Mouse (Mus musculus) embryonic facial prominence, embryonic 14.5 days (tissue): ENCODE data around the gene Hmgb1. TPM values are rescaled to one million over a fixed set of nuclear protein-coding genes. Genes with fewer than 3 reads are reported as not detected.
A peak's percentile ranks its signal among the peaks of the same experiment; 100 is the strongest.

Experiments used
- ATAC-seq: fragments of 200-750 bp; cut with Nextera tagmentation; 2 replicates; pipeline ENCODE4 v1.8.0; 2017; ENCODE audit warnings: low read depth, moderate number of reproducible peaks, moderate TSS enrichment
- DNase-seq: peaks from one replicate; pipeline ENCODE4 v3.0.0-alpha.2; 2015; ENCODE audit warnings: low spot score
- H3K27ac ChIP-seq: fragments of 300-500 bp; sonication (generic); replicated peaks from 2 replicates; pipeline ENCODE4 v1.5.1; 2014; ENCODE audit warnings: low read depth, mild to moderate bottlenecking, low read length, moderate library complexity
- H3K27me3 ChIP-seq: fragments of 300-500 bp; sonication (generic); replicated peaks from 2 replicates; pipeline ENCODE4 v1.6.1; 2014; ENCODE audit warnings: low read length; ENCODE audit not compliant: control insufficient read depth, insufficient read depth
- H3K36me3 ChIP-seq: fragments of 300-500 bp; sonication (generic); 2 replicates; pipeline ENCODE4 v1.6.1; 2014; ENCODE audit warnings: low read length, mixed read lengths; ENCODE audit not compliant: control insufficient read depth, insufficient read depth
- H3K4me1 ChIP-seq: fragments of 300-500 bp; sonication (generic); 2 replicates; pipeline ENCODE4 v1.6.1; 2014; ENCODE audit warnings: antibody characterized with exemption, low read length; ENCODE audit not compliant: control insufficient read depth, insufficient read depth
- H3K4me2 ChIP-seq: fragments of 300-500 bp; sonication (generic); 2 replicates; pipeline ENCODE4 v1.6.1; 2014; ENCODE audit warnings: low read depth, mild to moderate bottlenecking, low read length, moderate library complexity, mixed read lengths
- H3K4me3 ChIP-seq: fragments of 300-500 bp; sonication (generic); 2 replicates; pipeline ENCODE4 v1.5.1; 2014; ENCODE audit warnings: low read depth, mild to moderate bottlenecking, low read length
- H3K9ac ChIP-seq: fragments of 300-500 bp; sonication (generic); 2 replicates; pipeline ENCODE4 v1.6.1; 2014; ENCODE audit warnings: low read depth, mild to moderate bottlenecking, low read length, moderate library complexity, mixed read lengths
- H3K9me3 ChIP-seq: fragments of 300-500 bp; sonication (generic); 2 replicates; pipeline ENCODE4 v1.6.1; 2016; ENCODE audit warnings: low read length; ENCODE audit not compliant: control insufficient read depth
- WGBS: fragments of 180-500 bp; shearing (Covaris S2); extraction: QIAGEN DNeasy Blood & Tissue Kit; methylation state at CpG from one replicate; pipeline ENCODE4 v1.1.7; 2014; 5-methylcytosine and 5-hydroxymethylcytosine counted together
- polyA plus RNA-seq: library from polyadenylated mRNA; unstranded; fragments of >200 nt; fragmentation: Nextera tagmentation; extraction: Ambion mirVana; gene quantifications from 2 replicates; pipeline ENCODE4 v1.2.1, GENCODE M21; 2014

The Hmgb1 gene
- polyA plus RNA-seq, 1 experiment from 2014 or later = 1,171 TPM

DNA sequence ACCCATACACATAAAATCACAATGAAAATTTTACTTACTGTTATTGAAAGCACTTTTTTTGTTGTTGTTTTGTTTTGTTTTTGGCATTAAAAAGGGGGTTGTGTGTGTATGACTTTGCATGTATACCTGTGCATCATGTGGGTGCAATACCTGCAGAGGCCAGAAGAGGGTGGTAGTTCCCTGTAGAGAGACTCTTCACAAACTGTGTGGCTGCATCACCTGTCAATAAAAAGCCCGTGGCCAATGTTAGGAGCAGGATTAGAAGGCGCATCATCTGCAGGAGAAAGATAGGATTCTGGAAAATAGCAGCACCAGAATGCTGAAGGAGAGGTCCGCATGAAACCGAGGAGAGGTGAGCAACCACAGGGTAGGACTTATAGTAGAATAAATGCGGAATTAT lies 144.5 kb downstream of the Hmgb1 start:
- Histone ChIP-seq H3K9ac (no peak overlapping the region), H3K27me3 (no peaks in the 10 kb centered on the region), H3K4me1 (no peaks in the 10 kb centered on the region), H3K27ac (no peak overlapping the region), H3K4me3 (no peak overlapping the region), H3K36me3 (0 out of 2 replicates have a peak, but pooled peaks cover under 1% of the 10 kb centered on the region), H3K9me3 (peaks cover 13% of the 10 kb centered on the region), H3K4me2 (no peak overlapping the region)
- 88% methylated on average over 5 of the region's 5 CpGs for WGBS
- ATAC-seq (no peak), DNase-seq (no peak)

DNA sequence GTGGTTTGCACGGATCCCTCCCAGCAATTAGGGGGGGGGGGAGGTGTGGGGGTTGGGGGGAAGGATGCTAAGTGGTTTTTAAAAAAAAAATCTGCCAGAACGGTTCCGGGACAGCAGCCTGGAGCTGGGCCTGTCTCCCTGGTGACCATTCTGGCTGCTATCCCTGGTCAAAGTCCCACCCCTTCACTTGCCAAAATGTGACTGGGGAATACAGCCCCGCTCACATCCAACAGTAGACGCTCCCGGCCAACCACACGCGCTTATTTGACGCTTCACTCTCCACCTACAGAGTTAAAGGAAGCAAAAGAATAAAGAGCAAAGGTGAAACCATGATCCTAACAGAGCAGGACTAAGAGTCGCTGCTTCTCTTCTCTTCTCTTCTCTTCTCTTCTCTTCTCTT lies 146.6 kb downstream of the Hmgb1 start:
- Histone ChIP-seq H3K4me1 (no peaks in the 10 kb centered on the region), H3K27me3 (no peaks in the 10 kb centered on the region), H3K4me3 (no peak overlapping the region), H3K4me2 (peak overlapping the region; percentile 8; the same call in 1 of the 2 replicates), H3K9ac (no peak overlapping the region), H3K36me3 (no peaks in the 10 kb centered on the region), H3K9me3 (peaks cover 13% of the 10 kb centered on the region), H3K27ac (0 out of 2 replicates have a peak overlapping the region, but pooled peaks have one; percentile 21)
- DNase-seq (peak; percentile 70), ATAC-seq (peak; percentile 44; the same call in 1 of the 2 replicates)
- 14% methylated on average over 10 of the region's 10 CpGs for WGBS

DNA sequence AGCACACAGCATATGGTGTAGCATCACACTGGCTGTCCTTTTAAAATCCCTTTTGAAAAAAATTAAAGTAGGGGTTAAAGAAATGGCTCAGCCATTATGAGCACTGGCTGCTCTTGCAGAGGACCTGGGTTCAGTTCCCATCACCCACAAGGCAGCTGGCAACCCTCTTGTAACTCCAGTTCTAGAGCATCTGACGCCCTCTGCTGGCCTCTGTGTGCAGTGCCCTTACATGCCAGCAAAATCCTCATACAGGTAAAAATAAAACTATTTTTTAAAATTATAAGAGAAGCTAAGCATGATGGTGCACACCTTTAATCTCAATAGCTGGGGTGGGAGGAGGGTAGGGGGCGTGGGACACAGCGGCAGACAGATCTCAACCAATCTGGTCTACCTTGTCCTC lies 147.4 kb downstream of the Hmgb1 start:
- H3K9ac ChIP-seq = no peak overlapping the region
- H3K9me3 ChIP-seq = peaks cover 13% of the 10 kb centered on the region
- 91% methylated on average over 3 of the region's 3 CpGs for WGBS
- H3K4me1 ChIP-seq = no peaks in the 10 kb centered on the region
- H3K4me2 ChIP-seq = no peak overlapping the region
- ATAC-seq (no peak), DNase-seq (no peak)
- no peaks in the 10 kb centered on the region for H3K36me3 ChIP-seq
- peak overlapping the region; percentile 21; the same call in 1 of the 2 replicates for H3K27ac ChIP-seq
- H3K4me3 ChIP-seq = no peak overlapping the region
- no peaks in the 10 kb centered on the region for H3K27me3 ChIP-seq

DNA sequence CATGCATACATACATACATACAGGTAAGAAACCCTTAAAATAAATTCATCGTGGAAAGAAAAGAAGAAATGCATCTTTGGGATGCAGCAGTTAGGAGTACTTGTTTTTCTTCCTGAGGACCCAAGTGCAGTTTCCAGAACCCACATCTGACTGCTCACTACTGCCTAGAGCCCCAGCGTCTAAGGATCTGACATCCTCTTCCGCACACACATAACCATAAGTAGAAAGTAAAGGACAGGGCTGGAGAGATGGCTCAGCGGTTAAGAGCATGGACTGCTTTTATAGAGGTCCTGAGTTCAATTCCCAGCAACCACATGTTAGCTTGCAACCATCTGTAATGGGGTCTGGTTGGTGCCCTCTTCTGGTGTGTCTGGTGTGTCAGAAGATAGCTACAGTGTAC lies 151.9 kb downstream of the Hmgb1 start:
- H3K27me3 ChIP-seq = no peaks in the 10 kb centered on the region
- H3K36me3 ChIP-seq = no peaks in the 10 kb centered on the region
- peaks cover 6% of the 10 kb centered on the region for H3K9me3 ChIP-seq
- H3K4me2 ChIP-seq = no peak overlapping the region
- ATAC-seq (no peak), DNase-seq (no peak)
- no peak overlapping the region for H3K4me3 ChIP-seq
- peaks cover 13% of the 10 kb centered on the region; the same call in 1 of the 2 replicates for H3K4me1 ChIP-seq
- no peak overlapping the region for H3K9ac ChIP-seq
- 94% methylated on average over 4 of the region's 4 CpGs for WGBS
- no peak overlapping the region for H3K27ac ChIP-seq

DNA sequence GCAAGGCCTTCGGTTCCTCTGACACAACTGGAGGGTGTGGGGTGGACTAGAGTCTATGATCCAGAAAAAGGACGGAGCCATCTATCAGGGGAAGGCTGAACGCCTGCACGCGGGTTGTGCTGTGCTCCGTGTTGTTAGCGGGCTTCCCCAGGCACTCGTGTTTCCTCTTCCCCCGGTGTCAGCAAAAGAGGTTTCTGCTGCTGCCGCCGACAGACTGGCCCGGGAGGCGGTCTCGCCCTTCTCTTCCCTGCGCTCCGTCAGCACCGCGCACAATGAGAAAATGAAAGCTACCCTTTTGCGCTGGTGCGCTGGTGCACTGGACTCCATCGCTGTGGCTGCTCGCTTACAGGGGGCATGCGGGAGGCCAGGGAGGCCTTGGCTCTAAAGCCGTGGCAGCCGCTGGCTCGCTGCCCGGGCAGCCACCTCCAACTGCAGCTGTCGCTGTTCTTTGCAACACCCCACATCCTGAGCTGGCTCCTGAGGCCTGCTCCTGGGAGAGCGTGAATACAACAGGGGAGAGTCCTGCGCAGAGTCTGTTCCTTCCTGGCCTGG lies 153.0 kb downstream of the Hmgb1 start:
- Histone ChIP-seq H3K4me3 (peak overlapping the region; percentile 35), H3K4me2 (peak overlapping the region; percentile 60), H3K27me3 (no peaks in the 10 kb centered on the region), H3K9me3 (no peaks in the 10 kb centered on the region), H3K9ac (peak overlapping the region; percentile 67), H3K36me3 (no peaks in the 10 kb centered on the region), H3K27ac (peak overlapping the region; percentile 87), H3K4me1 (peaks cover 13% of the 10 kb centered on the region; the same call in 1 of the 2 replicates)
- DNase-seq (peak; percentile 92), ATAC-seq (peak; percentile 91)
- WGBS = 5% methylated on average over 25 of the region's 30 CpGs

DNA sequence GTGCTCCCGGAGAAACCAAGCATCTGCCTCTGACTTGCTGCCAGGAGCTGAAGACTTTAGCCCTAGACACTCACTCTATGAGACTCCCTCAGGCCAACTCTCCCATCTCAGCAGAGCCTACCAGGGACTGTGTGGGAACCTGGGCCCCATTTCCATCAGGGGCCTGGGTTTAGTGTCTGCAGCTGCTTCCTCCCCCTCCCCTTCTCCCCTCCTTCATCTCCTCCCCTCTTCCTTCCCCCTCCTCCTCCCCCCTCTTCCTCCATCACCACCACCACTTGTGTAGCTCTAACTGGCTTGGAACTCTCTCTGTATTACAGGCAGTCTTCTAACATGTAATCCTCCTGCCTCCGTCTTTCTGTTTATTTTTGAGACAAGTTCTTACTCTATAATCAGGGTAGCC lies 154.2 kb downstream of the Hmgb1 start:
- Histone ChIP-seq H3K4me1 (peaks cover 13% of the 10 kb centered on the region; the same call in 1 of the 2 replicates), H3K9ac (no peak overlapping the region), H3K9me3 (no peaks in the 10 kb centered on the region), H3K4me2 (no peak overlapping the region), H3K27ac (0 out of 2 replicates have a peak overlapping the region, but pooled peaks have one; percentile 87), H3K4me3 (no peak overlapping the region), H3K36me3 (no peaks in the 10 kb centered on the region), H3K27me3 (no peaks in the 10 kb centered on the region)
- 23% methylated on average over 2 of the region's 2 CpGs for WGBS
- ATAC-seq (no peak), DNase-seq (no peak)

DNA sequence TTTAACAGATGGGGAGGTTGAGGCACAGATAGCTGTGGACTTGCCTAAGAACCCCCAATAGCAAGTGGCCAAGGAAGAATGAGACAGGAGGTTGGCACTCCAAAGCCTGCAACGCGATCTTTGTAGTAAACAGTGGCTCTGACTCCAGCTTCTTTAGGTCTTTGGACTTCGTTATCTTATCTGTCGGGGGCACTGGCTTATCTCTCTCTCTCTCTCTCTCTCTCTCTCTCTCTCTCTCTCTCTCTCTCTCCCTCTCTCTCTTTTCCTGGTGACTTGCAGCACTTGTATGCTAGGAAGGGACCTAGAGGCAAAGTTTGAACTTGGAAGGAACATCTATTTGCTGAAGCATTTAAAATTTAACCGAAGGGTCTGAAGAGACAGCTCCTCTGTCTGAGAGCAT lies 155.9 kb downstream of the Hmgb1 start:
- DNase-seq (no peak), ATAC-seq (no peak)
- Histone ChIP-seq H3K9ac (no peak overlapping the region), H3K27me3 (no peaks in the 10 kb centered on the region), H3K27ac (no peak overlapping the region), H3K4me2 (no peak overlapping the region), H3K4me1 (peaks cover 13% of the 10 kb centered on the region; the same call in 1 of the 2 replicates), H3K4me3 (no peak overlapping the region), H3K36me3 (no peaks in the 10 kb centered on the region), H3K9me3 (no peaks in the 10 kb centered on the region)
- 68% methylated on average over 5 of the region's 5 CpGs for WGBS

DNA sequence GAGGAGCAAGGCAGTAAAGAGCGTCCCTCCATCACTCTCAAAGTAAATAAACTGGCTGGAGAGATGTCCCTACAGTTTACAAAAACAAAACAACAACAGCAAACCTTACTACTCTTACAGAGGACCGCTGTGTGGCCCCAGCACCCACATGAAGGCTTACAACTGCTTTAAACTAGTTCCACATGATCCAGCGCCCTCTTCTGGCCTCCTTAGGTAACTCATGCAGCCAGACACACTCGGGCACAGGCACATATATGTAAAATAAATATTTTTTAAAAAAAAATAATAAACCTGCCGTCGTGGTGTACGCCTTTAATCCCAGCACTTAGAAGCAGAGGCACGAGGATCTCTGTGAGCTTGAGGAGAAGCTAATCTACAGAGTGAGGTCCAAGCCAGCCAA lies 156.9 kb downstream of the Hmgb1 start:
- Histone ChIP-seq H3K27me3 (no peaks in the 10 kb centered on the region), H3K4me2 (no peak overlapping the region), H3K9me3 (no peaks in the 10 kb centered on the region), H3K27ac (no peak overlapping the region), H3K4me3 (no peak overlapping the region), H3K36me3 (no peaks in the 10 kb centered on the region), H3K4me1 (peaks cover 13% of the 10 kb centered on the region; the same call in 1 of the 2 replicates), H3K9ac (no peak overlapping the region)
- DNase-seq = no peak
- WGBS = 79% methylated on average over 8 of the region's 8 CpGs
- no peak for ATAC-seq

DNA sequence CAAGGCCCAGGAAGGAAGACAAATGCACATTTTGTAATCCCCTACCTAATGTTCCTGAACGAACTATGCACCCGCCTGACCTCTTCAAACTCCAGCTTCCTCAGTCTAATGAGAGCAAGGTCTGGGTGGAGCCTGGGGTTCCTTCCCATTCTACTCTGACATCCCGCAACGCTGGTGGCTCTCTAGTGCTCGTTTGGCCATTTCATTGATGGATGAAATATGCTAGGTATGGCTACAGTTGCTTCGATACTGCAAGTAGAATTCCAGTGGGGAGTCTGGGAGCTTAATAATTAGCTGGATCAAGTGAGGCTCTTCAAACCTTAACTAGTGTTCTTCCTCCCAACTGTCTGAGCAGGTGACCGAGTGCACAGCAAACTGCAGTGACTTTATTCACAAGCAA lies 163.2 kb downstream of the Hmgb1 start:
- WGBS = 58% methylated on average over 7 of the region's 7 CpGs
- Histone ChIP-seq H3K9me3 (no peaks in the 10 kb centered on the region), H3K4me3 (no peak overlapping the region), H3K27me3 (no peaks in the 10 kb centered on the region), H3K4me2 (0 out of 2 replicates have a peak overlapping the region, but pooled peaks have one; percentile 31), H3K36me3 (no peaks in the 10 kb centered on the region), H3K9ac (no peak overlapping the region), H3K27ac (no peak overlapping the region), H3K4me1 (peaks cover 7% of the 10 kb centered on the region)
- no peak for DNase-seq
- no peak for ATAC-seq
